Mouse (Mus musculus): ENCODE measurements at regions not wholly inside any gene's neighbourhood (a gene's known extent, or its start where the extent isn't known, plus 50 kb on each side); places are given as distances from the start of the nearest gene placed in this dataset.

DNA sequence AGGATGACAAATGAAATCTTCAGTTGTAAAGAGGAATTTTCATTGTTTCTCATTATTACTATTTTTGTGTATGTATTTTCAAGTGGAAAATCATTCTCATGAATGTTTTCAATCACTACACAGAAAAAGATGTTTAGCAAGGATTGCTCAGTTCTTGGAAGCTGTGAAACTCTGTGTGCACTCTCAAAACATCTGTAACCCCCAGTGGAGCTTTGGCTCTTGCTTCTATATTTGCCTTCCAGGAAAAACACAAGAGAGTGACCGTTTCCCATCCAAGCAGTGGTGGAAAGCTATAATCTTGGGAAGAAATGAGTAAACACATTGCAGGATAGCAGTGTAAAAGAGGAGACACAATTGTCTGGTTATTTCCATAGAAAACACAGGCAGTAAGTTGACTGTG, 584.7 kb upstream of the Klf6 start:
- Histone ChIP-seq H3K4me2 (ENCODE audit: low read depth, low read length) (no peak overlapping the region), H3K27me3 (ENCODE audit: control insufficient read depth, insufficient read depth, low read length) (no peaks in the 10 kb centered on the region), H3K4me3 (ENCODE audit: low read depth, low read length) (no peak overlapping the region), H3K4me1 (ENCODE audit: control insufficient read depth, insufficient read depth, low read length) (no peaks in the 10 kb centered on the region), H3K36me3 (replicated peaks; ENCODE audit: control insufficient read depth, insufficient read depth, low read depth, low read length) (no peaks in the 10 kb centered on the region), H3K9me3 (replicated peaks; ENCODE audit: control insufficient read depth, low read length) (no peaks in the 10 kb centered on the region), H3K27ac (replicated peaks; ENCODE audit: low read depth, low read length) (no peak overlapping the region), H3K9ac (replicated peaks; ENCODE audit: low read length) (no peak overlapping the region)
- 55% methylated on average over 1 of the region's 1 CpGs for WGBS
- no peak for DNase-seq (ENCODE audit: low spot score)
- ATAC-seq (replicated peaks; ENCODE audit: insufficient number of reproducible peaks, low FRiP score, low TSS enrichment, low read depth) = no peak

DNA sequence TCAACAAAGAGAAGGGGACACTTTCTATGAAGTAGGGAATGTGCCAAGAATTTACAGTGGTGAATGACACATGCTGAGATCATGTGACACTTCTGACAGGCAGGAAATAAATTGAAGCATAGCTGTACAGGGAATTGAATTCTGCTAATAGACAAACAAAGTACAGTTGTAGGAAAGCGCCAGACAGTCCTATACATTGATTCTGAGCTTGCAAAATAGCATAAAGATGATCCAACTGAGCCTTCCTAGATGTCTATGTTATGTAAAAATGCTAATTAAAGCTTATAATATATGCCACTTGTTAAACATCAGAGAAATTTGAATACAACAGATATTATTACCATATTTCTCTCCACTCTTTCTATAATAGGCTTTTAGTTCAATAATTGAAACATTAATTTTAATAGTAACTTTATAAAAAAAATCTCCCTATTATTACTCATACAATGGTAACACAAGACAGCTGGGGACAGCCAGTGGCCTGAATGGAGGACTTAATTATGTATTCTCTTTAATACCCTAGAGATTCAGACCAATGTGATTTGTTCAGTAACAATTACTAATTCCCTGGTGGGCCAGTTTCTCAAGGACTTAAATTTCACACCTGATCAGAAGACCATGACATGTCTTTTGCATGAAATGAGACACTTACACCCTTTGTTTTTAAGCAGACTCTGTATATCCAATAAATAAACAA, 571.4 kb upstream of the Klf6 start:
- Histone ChIP-seq H3K9me3 (replicated peaks; ENCODE audit: control insufficient read depth, low read length) (no peaks in the 10 kb centered on the region), H3K27ac (replicated peaks; ENCODE audit: low read depth, low read length) (no peak overlapping the region), H3K27me3 (ENCODE audit: control insufficient read depth, insufficient read depth, low read length) (no peaks in the 10 kb centered on the region), H3K4me2 (ENCODE audit: low read depth, low read length) (no peak overlapping the region), H3K4me1 (ENCODE audit: control insufficient read depth, insufficient read depth, low read length) (no peaks in the 10 kb centered on the region), H3K36me3 (replicated peaks; ENCODE audit: control insufficient read depth, insufficient read depth, low read depth, low read length) (no peaks in the 10 kb centered on the region), H3K4me3 (ENCODE audit: low read depth, low read length) (no peak overlapping the region), H3K9ac (replicated peaks; ENCODE audit: low read length) (no peak overlapping the region)
- ATAC-seq (replicated peaks; ENCODE audit: insufficient number of reproducible peaks, low FRiP score, low TSS enrichment, low read depth) = no peak
- no peak for DNase-seq (ENCODE audit: low spot score)
- 78% methylated on average over 1 of the region's 1 CpGs for WGBS

DNA sequence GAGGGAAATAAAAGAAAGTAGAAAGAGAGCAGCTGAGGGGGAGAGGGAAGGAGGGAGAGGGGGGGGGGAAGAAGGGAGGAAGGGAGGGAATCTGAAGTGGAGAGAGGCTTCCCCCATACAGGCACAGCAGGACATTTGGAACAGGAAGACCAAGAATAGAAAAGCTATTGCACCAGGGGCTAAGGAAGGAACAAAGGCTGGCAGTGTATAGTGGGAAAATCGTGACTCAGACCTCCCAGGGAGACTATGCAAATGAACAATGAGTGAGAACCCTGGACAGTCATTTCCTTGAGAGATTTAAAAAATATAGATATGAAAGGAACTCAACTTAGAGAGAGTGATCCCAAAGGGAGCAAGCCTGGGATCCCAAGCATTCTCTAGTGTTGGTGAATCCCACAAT, 559.1 kb upstream of the Klf6 start:
- Histone ChIP-seq H3K4me1 (ENCODE audit: control insufficient read depth, insufficient read depth, low read length) (no peaks in the 10 kb centered on the region), H3K9ac (replicated peaks; ENCODE audit: low read length) (no peak overlapping the region), H3K27me3 (ENCODE audit: control insufficient read depth, insufficient read depth, low read length) (no peaks in the 10 kb centered on the region), H3K4me2 (ENCODE audit: low read depth, low read length) (no peak overlapping the region), H3K9me3 (replicated peaks; ENCODE audit: control insufficient read depth, low read length) (no peaks in the 10 kb centered on the region), H3K4me3 (ENCODE audit: low read depth, low read length) (no peak overlapping the region), H3K27ac (replicated peaks; ENCODE audit: low read depth, low read length) (no peak overlapping the region), H3K36me3 (replicated peaks; ENCODE audit: control insufficient read depth, insufficient read depth, low read depth, low read length) (no peaks in the 10 kb centered on the region)
- WGBS = 13% methylated on average over 1 of the region's 1 CpGs
- DNase-seq (ENCODE audit: low spot score) (no peak), ATAC-seq (replicated peaks; ENCODE audit: insufficient number of reproducible peaks, low FRiP score, low TSS enrichment, low read depth) (no peak)

DNA sequence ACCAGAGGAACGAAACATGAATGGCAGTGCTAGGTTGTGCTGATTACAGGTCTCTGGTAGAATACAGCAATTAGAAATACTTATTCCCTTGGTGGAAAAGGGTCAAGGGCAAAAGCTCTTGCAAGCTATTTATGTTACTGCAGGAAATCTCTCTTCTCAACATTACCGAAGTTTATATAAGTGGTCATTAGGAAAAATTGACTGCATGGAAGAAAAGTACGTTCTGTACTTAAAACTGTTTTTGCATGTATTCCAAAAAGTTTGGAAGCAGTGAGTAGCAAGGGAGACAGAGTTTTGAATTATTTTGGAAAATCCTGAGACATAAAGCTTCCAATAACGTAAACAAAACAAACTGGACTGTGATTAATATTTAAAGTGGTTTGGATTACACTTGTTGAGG, 554.6 kb upstream of the Klf6 start:
- no peak overlapping the region for H3K9ac ChIP-seq (replicated peaks; ENCODE audit: low read length)
- WGBS = 58% methylated on average over 4 of the region's 4 CpGs
- H3K9me3 ChIP-seq (replicated peaks; ENCODE audit: control insufficient read depth, low read length) = no peaks in the 10 kb centered on the region
- H3K27ac ChIP-seq (replicated peaks; ENCODE audit: low read depth, low read length) = no peak overlapping the region
- peak; percentile 12 for DNase-seq (ENCODE audit: low spot score)
- ATAC-seq (replicated peaks; ENCODE audit: insufficient number of reproducible peaks, low FRiP score, low TSS enrichment, low read depth) = no peak
- H3K4me2 ChIP-seq (ENCODE audit: low read depth, low read length) = no peak overlapping the region
- no peaks in the 10 kb centered on the region for H3K4me1 ChIP-seq (ENCODE audit: control insufficient read depth, insufficient read depth, low read length)
- no peak overlapping the region for H3K4me3 ChIP-seq (ENCODE audit: low read depth, low read length)
- no peaks in the 10 kb centered on the region for H3K36me3 ChIP-seq (replicated peaks; ENCODE audit: control insufficient read depth, insufficient read depth, low read depth, low read length)
- no peaks in the 10 kb centered on the region for H3K27me3 ChIP-seq (ENCODE audit: control insufficient read depth, insufficient read depth, low read length)

DNA sequence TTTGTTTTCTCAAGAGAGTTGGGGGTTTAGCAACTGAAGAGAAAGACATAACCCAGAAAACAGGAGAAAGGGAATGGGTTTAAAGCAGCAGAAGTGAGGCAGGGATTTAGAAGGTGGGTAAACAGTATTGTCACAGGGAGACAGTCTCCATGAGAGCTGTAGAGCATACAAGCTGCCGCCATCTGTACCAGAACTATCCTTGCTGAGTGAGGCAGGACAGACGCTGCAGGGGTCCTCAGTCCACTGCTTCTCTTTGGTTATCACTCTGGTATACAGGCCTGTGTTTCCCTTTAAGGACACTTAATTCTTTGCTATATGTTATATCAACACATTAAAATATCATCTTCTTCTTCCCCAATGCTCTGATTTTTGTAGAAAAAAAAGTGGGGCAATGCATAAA, 548.0 kb upstream of the Klf6 start:
- 44% methylated on average over 2 of the region's 2 CpGs for WGBS
- Histone ChIP-seq H3K36me3 (replicated peaks; ENCODE audit: control insufficient read depth, insufficient read depth, low read depth, low read length) (no peaks in the 10 kb centered on the region), H3K4me1 (ENCODE audit: control insufficient read depth, insufficient read depth, low read length) (no peaks in the 10 kb centered on the region), H3K4me2 (ENCODE audit: low read depth, low read length) (no peak overlapping the region), H3K4me3 (ENCODE audit: low read depth, low read length) (no peak overlapping the region), H3K9me3 (replicated peaks; ENCODE audit: control insufficient read depth, low read length) (no peaks in the 10 kb centered on the region), H3K9ac (replicated peaks; ENCODE audit: low read length) (no peak overlapping the region), H3K27me3 (ENCODE audit: control insufficient read depth, insufficient read depth, low read length) (no peaks in the 10 kb centered on the region), H3K27ac (replicated peaks; ENCODE audit: low read depth, low read length) (no peak overlapping the region)
- DNase-seq (ENCODE audit: low spot score) (no peak), ATAC-seq (replicated peaks; ENCODE audit: insufficient number of reproducible peaks, low FRiP score, low TSS enrichment, low read depth) (no peak)

DNA sequence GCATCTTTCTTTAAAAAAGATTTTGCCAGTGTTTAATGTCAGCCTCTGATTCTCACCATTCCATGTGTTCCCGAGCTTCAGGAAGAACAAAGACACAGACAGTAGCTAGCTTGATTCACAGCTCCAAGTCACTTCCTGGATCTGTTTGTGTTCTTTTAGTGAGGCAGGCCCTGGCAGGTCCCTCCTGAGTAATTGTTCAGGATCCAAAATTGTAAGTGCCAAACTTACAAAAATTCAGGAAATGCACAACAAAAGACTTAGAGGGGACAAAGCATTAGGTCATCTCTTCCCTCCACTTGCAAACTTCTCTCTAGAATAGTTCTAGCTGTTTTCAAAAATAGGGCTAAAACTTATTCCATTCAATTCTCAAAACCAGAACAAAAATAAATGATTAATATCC, 546.3 kb upstream of the Klf6 start:
- 39% methylated on average over 1 of the region's 1 CpGs for WGBS
- Histone ChIP-seq H3K36me3 (replicated peaks; ENCODE audit: control insufficient read depth, insufficient read depth, low read depth, low read length) (no peaks in the 10 kb centered on the region), H3K27me3 (ENCODE audit: control insufficient read depth, insufficient read depth, low read length) (no peaks in the 10 kb centered on the region), H3K4me2 (ENCODE audit: low read depth, low read length) (no peak overlapping the region), H3K9me3 (replicated peaks; ENCODE audit: control insufficient read depth, low read length) (no peaks in the 10 kb centered on the region), H3K27ac (replicated peaks; ENCODE audit: low read depth, low read length) (no peak overlapping the region), H3K4me1 (ENCODE audit: control insufficient read depth, insufficient read depth, low read length) (no peaks in the 10 kb centered on the region), H3K4me3 (ENCODE audit: low read depth, low read length) (no peak overlapping the region), H3K9ac (replicated peaks; ENCODE audit: low read length) (no peak overlapping the region)
- ATAC-seq (replicated peaks; ENCODE audit: insufficient number of reproducible peaks, low FRiP score, low TSS enrichment, low read depth) = no peak
- no peak for DNase-seq (ENCODE audit: low spot score)

DNA sequence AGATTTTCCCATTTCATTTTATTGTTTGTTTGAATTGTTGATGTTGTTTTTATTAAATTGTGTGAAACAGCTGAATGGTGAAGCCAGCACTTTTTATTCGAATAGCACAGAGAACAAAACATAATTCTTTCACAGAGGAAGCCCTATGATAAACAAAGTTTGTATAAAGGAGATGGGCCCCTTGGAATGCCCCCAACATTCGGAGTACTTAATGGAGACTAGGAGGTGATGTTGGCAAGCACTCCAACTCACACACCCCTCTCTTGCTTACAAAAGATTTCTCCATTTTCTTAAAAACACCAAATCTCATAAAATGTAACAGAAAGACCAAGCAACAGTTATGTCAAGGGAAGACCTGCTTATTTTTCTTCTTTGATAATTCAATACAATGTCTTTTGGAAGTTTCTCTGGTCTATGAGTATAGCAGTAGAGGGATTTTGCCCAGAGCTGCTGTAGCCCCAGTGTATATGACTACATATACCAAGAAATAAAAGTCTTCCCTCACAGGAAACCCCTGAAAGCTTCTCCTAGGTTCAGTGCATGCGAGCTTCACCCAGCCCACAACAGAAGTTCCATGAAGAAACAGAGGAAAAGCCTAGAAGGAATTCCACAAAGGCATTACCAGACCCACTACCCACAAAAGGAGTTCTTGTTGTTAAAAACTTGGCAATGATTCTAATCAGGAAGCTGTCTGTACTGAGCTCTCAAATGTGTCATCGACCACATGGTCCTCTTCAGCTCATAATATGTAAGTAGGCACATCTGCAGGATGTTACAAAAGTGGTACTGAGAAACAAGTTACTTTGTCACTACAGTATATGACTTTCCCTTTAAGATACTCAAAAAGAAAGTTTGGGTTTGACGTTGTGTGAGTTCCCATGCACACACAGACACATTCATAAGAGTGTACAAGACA, 543.1 kb upstream of the Klf6 start:
- H3K36me3 ChIP-seq (replicated peaks; ENCODE audit: control insufficient read depth, insufficient read depth, low read depth, low read length) = no peaks in the 10 kb centered on the region
- 77% methylated on average over 5 of the region's 5 CpGs for WGBS
- H3K27me3 ChIP-seq (ENCODE audit: control insufficient read depth, insufficient read depth, low read length) = no peaks in the 10 kb centered on the region
- H3K27ac ChIP-seq (replicated peaks; ENCODE audit: low read depth, low read length) = no peak overlapping the region
- H3K4me2 ChIP-seq (ENCODE audit: low read depth, low read length) = no peak overlapping the region
- no peak for ATAC-seq (replicated peaks; ENCODE audit: insufficient number of reproducible peaks, low FRiP score, low TSS enrichment, low read depth)
- DNase-seq (ENCODE audit: low spot score) = no peak
- no peaks in the 10 kb centered on the region for H3K9me3 ChIP-seq (replicated peaks; ENCODE audit: control insufficient read depth, low read length)
- H3K9ac ChIP-seq (replicated peaks; ENCODE audit: low read length) = no peak overlapping the region
- H3K4me3 ChIP-seq (ENCODE audit: low read depth, low read length) = no peak overlapping the region
- H3K4me1 ChIP-seq (ENCODE audit: control insufficient read depth, insufficient read depth, low read length) = no peaks in the 10 kb centered on the region

DNA sequence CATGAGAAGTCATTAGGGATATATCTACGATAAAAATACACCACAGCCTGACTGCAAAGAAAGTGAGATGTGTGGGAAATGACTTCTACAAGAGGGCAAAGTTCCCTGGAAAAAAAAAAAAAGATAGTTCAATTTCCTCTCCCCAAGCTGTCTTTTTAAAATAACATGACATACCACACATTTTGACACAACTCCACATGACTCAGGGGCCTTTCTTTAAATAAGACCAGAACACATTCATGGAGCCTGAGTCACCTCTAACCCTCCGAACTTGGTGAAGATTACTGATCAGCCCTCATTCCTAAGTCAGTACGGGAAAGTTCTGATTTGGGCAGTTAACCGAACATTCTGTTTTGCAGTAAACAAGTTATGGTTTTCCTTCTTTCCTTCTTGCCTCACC, 515.6 kb upstream of the Klf6 start:
- no peaks in the 10 kb centered on the region for H3K4me1 ChIP-seq (ENCODE audit: control insufficient read depth, insufficient read depth, low read length)
- WGBS = 36% methylated on average over 4 of the region's 4 CpGs
- no peak overlapping the region for H3K4me2 ChIP-seq (ENCODE audit: low read depth, low read length)
- H3K27me3 ChIP-seq (ENCODE audit: control insufficient read depth, insufficient read depth, low read length) = no peaks in the 10 kb centered on the region
- H3K27ac ChIP-seq (replicated peaks; ENCODE audit: low read depth, low read length) = no peak overlapping the region
- no peak overlapping the region for H3K9ac ChIP-seq (replicated peaks; ENCODE audit: low read length)
- no peaks in the 10 kb centered on the region for H3K9me3 ChIP-seq (replicated peaks; ENCODE audit: control insufficient read depth, low read length)
- no peaks in the 10 kb centered on the region for H3K36me3 ChIP-seq (replicated peaks; ENCODE audit: control insufficient read depth, insufficient read depth, low read depth, low read length)
- DNase-seq (ENCODE audit: low spot score) (no peak), ATAC-seq (replicated peaks; ENCODE audit: insufficient number of reproducible peaks, low FRiP score, low TSS enrichment, low read depth) (no peak)
- no peak overlapping the region for H3K4me3 ChIP-seq (ENCODE audit: low read depth, low read length)

All from embryonic facial prominence, embryonic 11.5 days (tissue).